Mouse (Mus musculus): ENCODE data around the gene Gen1. TPM values are rescaled to one million over a fixed set of nuclear protein-coding genes. Genes with fewer than 3 reads are reported as not detected.
A peak's percentile ranks its signal among the peaks of the same experiment; 100 is the strongest.

Gen1 gene
- total RNA-seq, 2 experiments from 2014 or later: 1.1 to 1.3 TPM

DNA sequence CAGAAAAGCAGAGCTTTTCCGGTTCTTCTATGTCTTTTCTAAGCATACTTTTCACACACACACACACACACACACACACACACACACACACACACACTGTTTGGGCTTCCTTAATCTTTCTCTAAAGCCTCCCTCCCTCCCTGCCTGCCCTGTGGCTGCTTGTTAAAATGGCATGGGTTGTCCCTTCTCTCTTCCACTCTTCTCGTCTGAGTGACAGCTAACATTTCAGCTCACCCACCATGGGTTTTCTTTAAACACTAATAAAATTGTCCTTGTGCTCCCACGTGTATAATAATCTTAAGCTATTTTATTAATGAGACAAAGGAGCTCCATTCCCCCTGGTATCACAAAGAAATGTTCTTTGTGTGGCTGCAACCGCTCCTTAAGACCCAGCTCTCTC, 67.6 kb downstream of the Gen1 start:
- intact Hi-C loops (cut with DNase I): loop anchor here (5.0 kb wide), 2 partner anchors 89 to 139 kb away; no protein-coding TSS in a partner anchor
- DNase-seq (ENCODE audit: low spot score): no peak

DNA sequence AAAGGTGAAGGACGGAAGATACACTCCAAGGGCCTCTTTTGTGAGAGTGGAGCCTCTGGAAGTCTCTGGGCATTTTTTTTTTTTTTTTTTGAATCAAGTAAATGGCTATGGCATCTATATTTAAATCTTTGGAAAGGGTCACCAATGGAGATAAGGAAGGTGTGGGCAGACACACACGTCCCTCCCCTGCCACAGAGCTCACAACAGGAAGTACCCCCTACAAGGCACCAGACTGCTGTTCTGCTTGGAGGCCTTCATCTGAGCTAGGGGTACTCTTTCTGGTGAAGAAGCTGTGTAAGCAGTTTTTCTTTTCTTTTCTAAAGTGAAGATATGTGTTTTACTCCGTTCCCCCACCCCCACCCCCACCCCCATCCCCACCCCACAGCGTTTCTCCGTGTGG, 68.8 kb downstream of the Gen1 start:
- no peak for DNase-seq (ENCODE audit: low spot score)
- intact Hi-C loops (cut with DNase I): loop anchor here (5.0 kb wide), 2 partner anchors 90 to 140 kb away; no protein-coding TSS in a partner anchor

DNA sequence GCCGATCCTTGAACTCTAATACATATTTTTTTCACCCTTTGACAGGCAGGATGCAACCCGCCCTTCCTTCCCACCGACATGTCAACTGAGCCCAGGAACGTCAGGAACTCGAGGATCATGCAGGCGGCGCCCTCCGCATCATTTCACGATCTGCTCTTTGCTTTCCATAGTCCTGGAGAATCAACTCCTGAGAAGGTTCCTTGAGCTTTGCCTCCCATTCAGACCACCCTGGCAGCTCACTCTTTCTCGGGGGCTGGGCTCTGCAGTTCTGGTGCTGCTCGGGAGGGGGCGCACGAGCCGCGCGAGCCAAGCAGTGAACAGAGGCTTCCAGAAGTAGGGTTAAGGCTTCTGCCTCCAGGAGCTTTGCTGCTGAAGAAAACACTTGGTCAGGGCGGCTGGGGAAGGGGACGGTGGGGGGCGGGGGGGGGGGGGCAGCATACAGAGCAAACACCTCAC, 69.4 kb downstream of the Gen1 start:
- peak; percentile 65 for DNase-seq (ENCODE audit: low spot score)
- intact Hi-C loops (cut with DNase I): loop anchor here (5.0 kb wide), 2 partner anchors 91 to 141 kb away; no protein-coding TSS in a partner anchor

DNA sequence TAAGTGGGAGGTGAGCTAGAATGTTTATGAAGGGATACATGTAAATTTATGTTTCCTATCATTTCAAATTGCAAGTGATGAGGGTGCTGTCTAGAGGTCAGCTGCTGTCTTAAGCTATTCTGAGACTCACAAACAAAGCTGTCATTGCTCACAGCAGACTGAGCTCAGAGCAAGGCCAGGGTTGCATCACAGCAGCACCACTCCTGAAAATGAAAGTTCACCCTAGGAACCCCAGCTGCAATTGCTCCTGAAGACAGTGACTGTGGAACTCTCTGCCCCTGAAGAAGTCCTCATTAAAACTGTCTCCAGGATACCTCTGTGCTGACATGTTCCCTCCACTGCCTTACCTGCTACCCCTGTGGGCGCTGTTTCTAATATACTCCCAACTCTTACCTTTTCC, 70.6 kb downstream of the Gen1 start:
- no peak for DNase-seq (ENCODE audit: low spot score)
- intact Hi-C loops (cut with DNase I): loop anchor here (5.0 kb wide), 2 partner anchors 92 to 142 kb away; no protein-coding TSS in a partner anchor

Small RNAs within 50 kb of the gene (microRNA-seq; reads per million reads assigned to microRNA genes)
- not detected for gene Mir7675

Other genes with a start within 250 kb of the Gen1 start
- under 1 TPM; 0.29 to 0.39 TPM for gene Kcns3, start 114.7 kb downstream of the Gen1 start, total RNA-seq (2021)
- gene Msgn1, start 56.8 kb downstream of the Gen1 start, total RNA-seq (2021): not detected
- 10 to 100 TPM; 42.9 to 50.3 TPM for gene Smc6, start 85 bp upstream of the Gen1 start, total RNA-seq (2021)
- under 1 TPM; 0.45 to 0.88 TPM for gene Vsnl1, start 170.8 kb upstream of the Gen1 start, total RNA-seq (2021)
- not detected for gene Rad51ap2, start 190.3 kb upstream of the Gen1 start, total RNA-seq (2021)

Data from heart, postnatal 25 days (tissue).